In genomic region chr7:73520231-73520630, GRCm38 (mm10) we compare ENCODE assay signal across 17 mouse cellular contexts. TPM values are rescaled to one million over a fixed set of nuclear protein-coding genes. Genes with fewer than 3 reads are reported as not detected.
DNase-seq lines count a peak whose midpoint lies in the region; ATAC-seq and TF ChIP-seq lines count a peak whose summit lies in the region.
"Had no signal": no experiment of that assay in that cellular context is flagged by ENCODE, and none has a peak within 500 bp of the region (broad histone marks: within the 10 kb centered on the region; RNA-seq: fewer than 3 reads in every experiment).

No protein-coding gene starts in this region.

- intact Hi-C loops in heart, postnatal 25 days (cut with DNase I), result no loop called here

- H3K36me3 ChIP-seq in kidney, embryonic 15.5 days, result peaks cover 65% of the 10 kb centered on the region
- H3K36me3 ChIP-seq in testis, adult 2 months (ENCODE audit: control insufficient read depth, insufficient read depth, low read length), result no peaks in the 10 kb centered on the region

- peaks cover 38% of the 10 kb centered on the region for H3K4me1 ChIP-seq in kidney, embryonic 15.5 days
- H3K4me1 ChIP-seq in testis, adult 2 months (ENCODE audit: control insufficient read depth, insufficient read depth, low read length), result peaks cover 4% of the 10 kb centered on the region

- H3K9me3 ChIP-seq in kidney, embryonic 15.5 days (replicated peaks), result no peaks in the 10 kb centered on the region
- H3K9me3 ChIP-seq: megakaryocyte, embryonic 14.5 days; stomach, embryonic 15.5 days had no signal

- no peak overlapping the region for H3K9ac ChIP-seq in kidney, embryonic 15.5 days
- H3K9ac ChIP-seq: stomach, embryonic 15.5 days had no signal

- H3K4me2 ChIP-seq in kidney, embryonic 15.5 days, result no peak overlapping the region
- H3K4me2 ChIP-seq: stomach, embryonic 15.5 days had no signal

- H3K27ac ChIP-seq in kidney, embryonic 15.5 days, result no peak overlapping the region
- 0 out of 2 replicates have a peak overlapping the region, but pooled peaks have one; percentile 13 for H3K27ac ChIP-seq in testis, adult 2 months (ENCODE audit: control insufficient read depth, insufficient read depth, low read depth, low read length)
- H3K27ac ChIP-seq: stomach, embryonic 15.5 days had no signal

- no peak overlapping the region for H3K4me3 ChIP-seq in kidney, embryonic 15.5 days (replicated peaks)
- no peak overlapping the region for H3K4me3 ChIP-seq in testis, adult 2 months (ENCODE audit: control insufficient read depth, low read depth, low read length)
- H3K4me3 ChIP-seq: megakaryocyte, embryonic 14.5 days; stomach, embryonic 15.5 days had no signal

- 88% methylated on average over 10 of the region's 10 CpGs for WGBS in kidney, embryonic 15.5 days

- no peak for TF ChIP-seq POLR2A in testis, adult 2 months (IDR thresholded peaks at IDR 0.05; ENCODE audit: control insufficient read depth, low read depth, low read length)

- ATAC-seq in kidney, embryonic 15.5 days (replicated peaks; ENCODE audit: low FRiP score), result no peak
- ATAC-seq: midbrain, embryonic 16.5 days had no signal

- H3K27me3 ChIP-seq in kidney, embryonic 15.5 days, result no peaks in the 10 kb centered on the region
- H3K27me3 ChIP-seq in testis, adult 2 months (ENCODE audit: control insufficient read depth, insufficient read depth, low read length), result no peaks in the 10 kb centered on the region
- H3K27me3 ChIP-seq: megakaryocyte, embryonic 14.5 days; stomach, embryonic 15.5 days had no signal

- DNase-seq in heart, adult 11 months, result peak; percentile 87
- DNase-seq in heart, postnatal 25 days (ENCODE audit: low spot score), result no peak
- peak; percentile 21 for DNase-seq in kidney, postnatal 10 days
- DNase-seq in testis, postnatal 10 days (ENCODE audit: low spot score), result no peak
- DNase-seq in urinary bladder, postnatal 10 days (ENCODE audit: low spot score), result no peak
- DNase-seq: adrenal gland, postnatal 14 days; cerebellum, adult 11-12 months; gastrocnemius, postnatal 36 days; kidney, adult 18-20 months; kidney, postnatal 4 days; lung, postnatal 10 days; spleen, adult 18-20 months had no signal

- TF ChIP-seq CTCF in testis, adult 2 months (IDR thresholded peaks at IDR 0.05; ENCODE audit: control insufficient read depth, insufficient read depth, insufficient replicate concordance, low read depth, low read length), result no peak

RNA-seq across cellular contexts. Expression of gene Chd2, which starts 21.4 kb away (rescaled TPM):
- 10 to 100 TPM; 40.4 to 41.2 TPM for total RNA-seq in heart, postnatal 25 days (2021)
- polyA plus RNA-seq in kidney, embryonic 15.5 days (2015; fragmentation: Nextera tagmentation; extraction: Ambion mirVana), result 56.6 and 61.7 TPM in 2 replicates
- 17.7 and 20.6 TPM in 2 replicates for polyA plus RNA-seq in testis, adult 2 months (2012; rRNA removed)

Comparison
In these comparisons a context has a peak if more than half of its experiments do, and no peak if none do; other contexts are left out.
1. DNase-seq: peak in heart, adult 11 months (single experiment) and kidney, postnatal 10 days (single experiment); none in heart, postnatal 25 days (single experiment), testis, postnatal 10 days (single experiment) and urinary bladder, postnatal 10 days (single experiment).